Mouse (Mus musculus) gonadal fat pad, adult 2 months (tissue): ENCODE data around the gene Lix1. TPM values are rescaled to one million over a fixed set of nuclear protein-coding genes. Genes with fewer than 3 reads are reported as not detected.

Experiments used
- DNase-seq: peaks from one replicate; pipeline ENCODE4 v3.0.0-alpha.2; 2012; ENCODE audit warnings: low read depth
- polyA plus RNA-seq: library from polyadenylated mRNA; depleted of rRNA; stranded (reverse); fragments of >200 nt; gene quantifications from 2 replicates; pipeline ENCODE4 v1.2.3, GENCODE M21; 2012; rRNA removed

The Lix1 gene
- polyA plus RNA-seq, 1 experiment = 0.89 TPM

DNA sequence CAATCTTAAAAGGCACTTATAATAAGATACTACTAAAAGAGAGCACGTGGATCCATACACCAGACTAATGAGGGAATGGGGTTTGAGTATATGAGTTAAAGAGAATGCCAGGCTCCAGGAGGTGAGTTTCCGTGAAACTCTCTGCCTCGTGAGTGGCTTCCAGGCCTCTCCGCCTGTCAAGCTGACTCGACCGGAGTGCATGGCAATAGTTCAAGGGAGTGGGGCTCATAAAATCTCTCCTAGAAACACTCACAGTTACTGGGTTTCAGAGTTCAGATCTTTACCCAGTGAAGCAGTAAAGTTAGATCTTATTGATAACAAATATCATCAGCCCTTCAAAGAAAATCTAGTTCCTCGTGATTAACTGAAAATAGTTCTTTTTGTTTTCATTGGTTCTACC, 94.3 kb downstream of the Lix1 start:
- DNase-seq = no peak

DNA sequence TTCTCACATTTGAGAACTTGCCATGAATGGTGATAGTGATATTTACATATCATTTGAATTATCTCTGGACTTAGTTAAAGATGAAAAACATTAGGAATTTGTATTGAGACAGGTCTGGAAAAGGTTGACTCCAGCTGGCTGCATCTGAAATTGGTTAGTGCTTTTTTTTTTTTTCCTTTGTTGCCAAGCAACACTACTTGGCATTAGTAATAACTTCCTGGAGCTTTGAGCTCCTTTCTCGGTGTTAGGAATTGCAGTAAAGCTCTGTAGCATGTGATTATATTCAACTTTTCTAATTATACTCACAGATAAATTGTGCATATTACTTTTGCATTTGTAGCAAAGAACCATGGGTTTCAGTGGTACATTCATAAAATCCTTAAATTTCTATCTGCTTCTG, 96.4 kb downstream of the Lix1 start:
- no peak for DNase-seq

DNA sequence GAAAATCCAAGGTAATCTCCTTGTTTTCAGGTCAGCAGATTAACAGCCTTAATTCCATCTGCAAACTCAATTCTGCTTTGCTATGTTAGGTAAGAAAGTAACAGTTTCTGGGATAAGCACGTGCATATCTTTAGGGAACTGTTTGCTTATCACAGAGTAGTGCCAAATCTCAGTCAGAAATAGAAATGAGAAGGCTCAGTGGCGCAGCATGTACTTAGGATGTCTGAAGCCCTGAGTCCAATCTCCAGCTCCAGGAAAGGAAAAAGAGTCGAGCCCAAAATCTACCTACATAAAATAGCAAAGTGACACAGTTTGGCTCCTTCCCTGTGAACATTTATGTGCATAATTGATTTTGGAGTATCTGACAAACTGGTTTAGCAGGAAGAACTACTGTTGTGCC, 96.8 kb downstream of the Lix1 start:
- DNase-seq = no peak

DNA sequence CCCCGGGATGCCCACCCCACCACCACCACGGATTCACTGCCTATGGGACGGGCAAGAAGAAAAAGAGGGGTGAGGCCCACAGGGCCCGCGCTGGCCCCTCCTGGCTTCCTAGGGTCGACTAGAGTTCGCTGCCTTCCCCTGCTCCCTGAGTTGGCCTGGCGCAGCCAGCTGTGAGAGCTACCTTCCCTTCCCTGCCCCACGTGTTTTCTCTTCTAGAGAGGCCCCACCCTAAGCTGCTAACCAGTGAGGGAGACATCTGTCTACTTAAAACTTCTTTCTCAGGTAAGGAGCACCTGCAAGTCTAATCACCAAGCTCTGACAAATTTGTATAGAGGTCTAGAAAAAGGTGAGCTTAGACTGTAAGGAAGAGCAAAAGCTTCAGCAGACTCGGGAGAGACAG, 104.2 kb downstream of the Lix1 start:
- no peak for DNase-seq

Other genes starting within 250 kb of the Lix1 start
- 6.9 and 12.0 TPM in 2 replicates for gene Riok2, start 28.4 kb upstream of the Lix1 start, polyA plus RNA-seq
- gene Lnpep, start 222.4 kb downstream of the Lix1 start, polyA plus RNA-seq = 12.3 and 16.2 TPM in 2 replicates